Mouse (Mus musculus) Patski (cell line): ENCODE measurements at regions not wholly inside any gene's neighbourhood (a gene's known extent, or its start where the extent isn't known, plus 50 kb on each side); places are given as distances from the start of the nearest gene placed in this dataset.

Experiments used
- ATAC-seq: fragments of 100-300 bp; one replicate; pipeline ENCODE4 v1.8.0; 2021
- CTCF ChIA-PET: fragments of 350-600 bp; sonication (Branson Sonifier 250); formaldehyde crosslinking; loops from one replicate; lab custom pipeline; 2022; ENCODE audit warnings: inconsistent platforms; lab: Charles Lee
- POLR2A ChIA-PET: fragments of 350-600 bp; sonication (Branson Sonifier 250); formaldehyde crosslinking; loops from one replicate; lab custom pipeline; 2022; ENCODE audit warnings: antibody characterized with exemption, inconsistent platforms; lab: Charles Lee
- DNase-seq: peaks from one replicate; pipeline ENCODE4 v3.0.0-alpha.2; 2011; ENCODE audit warnings: low read depth, low spot score
- H3K27me3 ChIP-seq: fragments of 371-371 bp; one replicate; pipeline ENCODE4 v1.5.1; 2021
- CTCF ChIP-seq: fragments of 100-300 bp; IDR thresholded peaks from one replicate; pipeline ENCODE4 v1.5.1; 2021
- in situ Hi-C: fragments of 300-500 bp; cut with MboI; formaldehyde crosslinking; loops from 3 replicates; pipeline ENCODE4 v1.11.1; 2018; ENCODE audit warnings: low pct_unique_long_range_greater_than_20kb, mixed read lengths

DNA sequence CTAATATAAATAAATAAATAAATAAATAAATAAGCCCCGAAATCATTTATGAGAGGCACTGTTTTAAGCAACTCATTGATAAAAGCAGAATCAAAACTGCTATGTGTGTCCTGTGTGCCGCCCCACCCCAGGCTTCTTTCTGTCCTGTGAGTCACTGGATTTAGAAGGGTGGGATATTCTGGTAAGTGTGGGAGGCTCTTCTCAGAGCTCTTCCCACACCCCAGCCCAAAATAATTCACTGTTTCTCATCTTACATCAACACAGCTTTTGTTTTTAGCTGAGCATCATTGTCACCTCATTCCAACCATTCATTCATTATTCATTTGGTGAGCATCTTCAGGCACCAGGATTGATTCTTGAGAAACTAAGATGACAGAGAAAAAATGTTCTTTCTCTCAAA lies 118.4 kb downstream of the Barx2 start:
- ChIA-PET POLR2A (no interaction called here), CTCF (no interaction called here)
- in situ Hi-C loops, result no loop called here
- no peaks in the 10 kb centered on the region for H3K27me3 ChIP-seq
- ATAC-seq, result no peak
- DNase-seq, result no peak
- TF ChIP-seq CTCF, result no peak

DNA sequence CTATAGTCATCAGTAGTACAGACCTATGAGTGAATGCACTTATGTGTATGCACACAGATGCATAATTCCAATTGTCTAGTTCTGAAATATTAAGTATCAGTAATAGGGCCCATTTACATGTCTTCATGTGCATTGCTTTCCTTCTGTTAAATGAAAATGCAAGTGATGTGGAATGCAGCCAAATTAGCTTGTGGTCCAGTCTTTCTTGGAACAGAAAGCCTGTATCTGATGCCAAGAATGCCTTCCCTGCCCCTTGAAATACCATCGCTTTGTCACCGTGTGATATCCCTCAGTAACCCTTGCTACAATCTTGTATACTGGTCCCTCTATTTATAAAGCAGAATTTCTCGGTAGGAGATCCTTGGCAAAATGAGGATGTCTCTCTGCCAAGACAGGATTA lies 137.3 kb downstream of the Barx2 start:
- in situ Hi-C loops, result no loop called here
- no peaks in the 10 kb centered on the region for H3K27me3 ChIP-seq
- ChIA-PET POLR2A (no interaction called here), CTCF (interaction anchor here (0.9 kb wide), 1 partner anchor 20 kb away, joined by 3 read pairs; no protein-coding TSS in a partner anchor)
- TF ChIP-seq CTCF, result no peak
- DNase-seq, result peak; percentile 39
- ATAC-seq, result no peak

DNA sequence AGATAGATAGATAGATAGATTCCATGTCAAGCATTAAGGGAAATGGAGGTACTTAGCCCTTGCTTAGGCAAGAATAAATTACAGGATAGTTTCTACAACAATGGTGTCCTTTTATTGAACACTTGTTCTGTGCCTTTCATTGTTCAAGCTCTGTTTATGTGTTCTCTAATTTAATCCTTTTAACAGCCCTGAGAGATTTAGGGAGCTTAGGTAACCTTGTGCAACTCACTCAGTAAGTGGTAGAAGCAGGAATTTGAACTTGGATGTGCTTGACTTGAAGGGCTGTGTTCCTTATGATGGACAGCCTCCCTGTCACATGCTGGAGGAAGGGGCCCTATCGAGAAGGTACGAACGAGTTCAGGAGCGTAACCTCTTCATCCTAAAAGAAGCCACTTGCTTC lies 147.9 kb downstream of the Barx2 start:
- POLR2A ChIA-PET, result no interaction called here
- no peaks in the 10 kb centered on the region for H3K27me3 ChIP-seq
- TF ChIP-seq CTCF, result no peak
- ATAC-seq, result no peak
- CTCF ChIA-PET, result interaction anchor here (1.3 kb wide), 1 partner anchor 27 kb away, joined by 3 read pairs; no protein-coding TSS in a partner anchor
- in situ Hi-C loops, result no loop called here
- no peak for DNase-seq

DNA sequence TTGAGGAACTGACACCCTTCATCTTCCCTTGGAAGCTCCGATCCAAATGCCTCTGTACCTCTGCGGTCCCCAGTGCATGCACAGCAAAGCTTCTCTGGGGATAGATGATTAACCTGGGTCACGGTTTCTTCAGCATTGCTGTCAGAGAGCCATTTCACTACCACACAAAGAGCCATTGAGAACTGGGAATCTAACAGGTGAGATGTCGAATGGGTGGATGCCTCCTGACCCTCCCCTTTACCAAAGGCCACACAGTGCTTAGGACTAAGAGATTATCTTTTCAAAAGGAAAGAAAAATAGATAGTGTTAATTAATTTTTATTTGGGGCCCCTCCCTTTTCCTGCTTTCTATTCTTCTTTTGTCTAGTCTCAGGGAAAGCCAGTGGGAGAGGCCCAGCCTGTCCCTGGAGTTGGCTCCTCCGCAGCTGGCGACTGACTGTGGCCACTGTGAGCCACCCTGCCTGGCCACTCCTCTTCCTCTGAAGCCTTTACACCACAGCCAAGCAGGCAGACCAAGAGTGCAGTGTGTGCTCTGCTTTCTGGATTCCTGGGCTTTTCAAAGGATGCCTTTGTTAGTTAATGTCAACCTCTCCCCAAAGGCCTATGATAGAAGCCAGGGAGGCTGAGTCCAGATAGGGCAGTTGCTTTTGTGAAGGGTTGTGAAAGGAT lies 155.2 kb downstream of the Barx2 start:
- H3K27me3 ChIP-seq, result no peaks in the 10 kb centered on the region
- TF ChIP-seq CTCF, result no peak
- in situ Hi-C loops, result no loop called here
- ChIA-PET CTCF (interaction anchor here (0.7 kb wide), 1 partner anchor 8 kb away, joined by 4 read pairs; no protein-coding TSS in a partner anchor), POLR2A (no interaction called here)
- DNase-seq (no peak), ATAC-seq (no peak)

DNA sequence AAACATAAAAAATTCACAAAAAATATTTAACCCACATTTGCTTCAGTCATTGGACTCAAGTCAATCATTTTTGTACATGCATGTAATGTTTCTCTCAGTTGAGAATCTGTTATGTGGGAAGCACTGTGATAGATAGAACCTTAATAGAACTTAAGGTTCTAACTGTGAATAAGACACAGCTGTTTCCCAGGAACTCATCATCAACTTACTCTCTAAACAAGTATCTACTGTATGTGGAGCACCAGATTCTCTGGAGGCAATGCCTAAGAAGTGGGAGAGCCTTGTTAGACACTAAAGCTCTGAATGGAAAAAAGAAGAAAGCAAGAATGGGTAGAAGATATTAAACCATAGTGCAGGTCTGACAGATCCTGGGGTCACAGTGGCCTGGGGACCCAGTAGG lies 182.8 kb downstream of the Barx2 start:
- CTCF ChIA-PET, result interaction anchor here (1.8 kb wide), 1 partner anchor 9 kb away, joined by 11 read pairs; no protein-coding TSS in a partner anchor
- POLR2A ChIA-PET, result no interaction called here
- DNase-seq (peak; percentile 4), ATAC-seq (no peak)
- in situ Hi-C loops, result no loop called here
- H3K27me3 ChIP-seq, result no peaks in the 10 kb centered on the region
- no peak for TF ChIP-seq CTCF

DNA sequence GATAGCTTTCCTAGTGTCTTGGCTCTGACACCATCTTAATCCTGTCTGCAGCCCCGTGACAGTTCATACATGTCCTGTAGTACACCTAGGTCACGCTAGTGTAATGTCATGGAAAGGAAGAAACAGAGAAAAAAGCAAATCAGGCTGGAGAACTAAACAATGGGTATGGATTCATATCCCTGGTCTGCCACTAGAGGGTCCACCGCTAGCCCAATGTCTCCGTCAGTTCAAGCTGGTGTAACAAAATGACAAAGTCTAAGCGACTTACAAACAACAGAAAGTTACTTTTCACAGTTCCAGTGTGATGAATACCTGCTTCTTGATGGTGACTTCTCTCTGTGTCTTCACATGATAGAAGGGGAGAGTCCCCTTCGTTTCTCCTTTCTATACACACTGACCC lies 194.0 kb downstream of the Barx2 start:
- ATAC-seq, result no peak
- no peaks in the 10 kb centered on the region for H3K27me3 ChIP-seq
- CTCF ChIA-PET, result no interaction called here
- in situ Hi-C loops, result no loop called here
- TF ChIP-seq CTCF, result peak; percentile 44
- no peak for DNase-seq
- POLR2A ChIA-PET, result no interaction called here

DNA sequence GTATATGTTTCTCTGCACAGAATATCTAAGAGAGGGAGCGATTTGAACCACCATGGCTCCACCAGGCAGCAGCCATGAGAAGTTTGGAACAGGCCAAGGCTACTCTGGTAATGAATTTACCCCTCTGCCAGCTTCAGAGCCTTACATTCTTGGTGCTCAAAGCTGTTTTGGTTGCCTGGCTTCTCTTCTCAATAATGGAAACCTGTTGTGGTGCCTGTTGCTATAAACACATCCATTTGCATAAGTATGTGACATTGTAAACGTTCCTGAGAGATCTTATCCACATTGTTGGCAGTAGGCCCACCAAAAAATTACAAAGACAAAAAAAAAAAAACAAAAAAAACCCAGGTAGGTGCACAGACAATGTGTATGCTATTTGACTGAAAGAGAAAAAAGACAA lies 203.2 kb downstream of the Barx2 start:
- ChIA-PET POLR2A (interaction anchor here (0.6 to 0.8 kb wide), 4 partner anchors 35 to 152 kb away, joined by 3 to 5 read pairs (median 3); no protein-coding TSS in a partner anchor), CTCF (interaction anchor here (0.7 to 2.2 kb wide), 3 partner anchors 8 to 13 kb away, joined by 3 to 7 read pairs (median 3); no protein-coding TSS in a partner anchor)
- DNase-seq (no peak), ATAC-seq (peak; percentile 86)
- H3K27me3 ChIP-seq, result no peaks in the 10 kb centered on the region
- no peak for TF ChIP-seq CTCF
- in situ Hi-C loops, result no loop called here

DNA sequence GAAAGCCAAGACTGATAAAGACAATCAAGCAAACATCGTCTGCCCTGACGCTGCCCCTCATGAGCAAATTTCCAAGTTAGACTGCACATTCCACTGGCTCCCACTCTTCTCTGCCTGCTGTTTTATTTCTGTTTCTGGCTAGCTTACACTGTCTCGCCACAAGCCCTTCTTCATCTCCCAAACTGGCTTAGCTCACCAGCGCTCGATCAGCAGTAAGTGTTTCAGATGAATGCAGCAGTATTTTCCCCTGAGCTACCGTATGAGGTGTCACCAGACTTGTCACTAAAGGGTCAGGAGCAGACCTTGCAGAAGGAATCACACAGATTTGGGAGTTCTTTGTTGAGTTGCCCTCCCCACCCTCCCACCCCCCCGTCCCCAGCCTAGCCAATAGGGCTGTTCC lies 206.6 kb downstream of the Barx2 start:
- no peak for ATAC-seq
- in situ Hi-C loops, result no loop called here
- POLR2A ChIA-PET, result no interaction called here

DNA sequence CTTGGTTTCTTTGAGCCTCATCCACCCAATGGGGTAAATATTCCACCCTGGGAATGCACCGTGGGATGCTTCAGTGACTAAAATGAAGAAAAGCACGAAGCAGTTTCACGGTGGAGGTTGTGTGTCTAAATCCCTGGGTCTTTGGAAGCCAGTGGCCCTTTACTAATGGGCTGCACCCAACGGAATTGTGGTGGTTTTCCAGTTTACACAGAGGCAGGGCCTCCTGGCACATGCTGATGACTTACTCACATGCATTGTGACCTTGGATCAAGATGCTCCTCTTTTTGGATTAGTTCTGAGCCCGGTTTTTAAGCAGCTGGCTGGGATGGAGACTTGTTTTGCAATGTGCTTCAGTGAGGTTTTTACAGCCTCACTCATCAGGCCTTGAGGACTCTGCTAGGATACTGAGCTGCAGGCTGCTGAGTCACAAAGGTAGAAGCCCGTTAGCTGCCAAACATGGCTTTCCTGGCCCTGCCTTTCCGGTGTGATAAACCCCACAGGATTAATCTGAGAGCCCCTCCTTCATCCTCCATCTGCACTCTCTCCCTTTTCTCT lies 222.3 kb downstream of the Barx2 start:
- in situ Hi-C loops, result loop anchor here (5.0 kb wide), 2 partner anchors 166 to 221 kb away; partner anchors contain the start of gene Barx2
- ChIA-PET CTCF (interaction anchor here (0.9 kb wide), 1 partner anchor 177 kb away, joined by 3 read pairs; no protein-coding TSS in a partner anchor), POLR2A (no interaction called here)
- ATAC-seq (peak; percentile 92), DNase-seq (peak; percentile 97)
- H3K27me3 ChIP-seq, result no peaks in the 10 kb centered on the region
- no peak for TF ChIP-seq CTCF

More for the DNA sequence above, 206.6 kb downstream of the Barx2 start:
- peaks cover 4% of the 10 kb centered on the region for H3K27me3 ChIP-seq
- TF ChIP-seq CTCF, result no peak
- no peak for DNase-seq
- CTCF ChIA-PET, result interaction anchor here (1.0 kb wide), 1 partner anchor 13 kb away, joined by 5 read pairs; no protein-coding TSS in a partner anchor

DNA sequence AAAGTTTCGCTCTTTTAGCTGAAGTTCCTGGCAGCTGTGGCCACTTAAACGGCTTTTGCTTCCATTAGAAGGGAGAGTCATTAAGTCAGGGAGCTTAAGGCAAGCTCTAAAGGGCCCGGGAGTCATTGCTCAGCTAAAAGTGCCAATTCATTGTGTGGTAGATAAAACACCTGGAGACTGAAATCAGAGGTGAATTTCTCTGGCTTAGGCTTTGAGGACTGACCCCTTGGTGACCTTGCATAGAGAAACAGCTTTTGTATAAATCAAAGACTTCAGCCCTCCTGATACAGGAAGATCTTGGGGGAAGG lies 224.1 kb upstream of the Tmem45b start:
- DNase-seq (no peak), ATAC-seq (no peak)
- no peak for TF ChIP-seq CTCF
- POLR2A ChIA-PET, result no interaction called here
- in situ Hi-C loops, result no loop called here
- CTCF ChIA-PET, result interaction anchor here (0.9 kb wide), 1 partner anchor 77 kb away, joined by 4 read pairs; no protein-coding TSS in a partner anchor
- no peaks in the 10 kb centered on the region for H3K27me3 ChIP-seq
